Mouse (Mus musculus) liver, embryonic 15.5 days (tissue): Measurements from ENCODE around the gene Pde4b. TPM values are rescaled to one million over a fixed set of nuclear protein-coding genes. Genes with fewer than 3 reads are reported as not detected.

Experiments
- ATAC-seq: fragments of 200-750 bp; cut with Nextera tagmentation; 2 replicates; pipeline ENCODE4 v1.8.0; 2017; ENCODE audit warnings: moderate number of reproducible peaks, mild to moderate bottlenecking, moderate library complexity; ENCODE audit not compliant: insufficient read depth
- H3K27ac ChIP-seq: fragments of 300-500 bp; sonication (generic); replicated peaks from 2 replicates; pipeline ENCODE4 v1.5.1; 2015; ENCODE audit warnings: mild to moderate bottlenecking, inconsistent platforms
- H3K27me3 ChIP-seq: fragments of 300-500 bp; sonication (generic); 2 replicates; pipeline ENCODE4 v1.6.1; 2015; ENCODE audit warnings: mild to moderate bottlenecking, inconsistent platforms
- H3K36me3 ChIP-seq: fragments of 300-500 bp; sonication (generic); replicated peaks from 2 replicates; pipeline ENCODE4 v1.6.1; 2015; ENCODE audit warnings: moderate library complexity, mild to moderate bottlenecking, inconsistent platforms
- H3K4me1 ChIP-seq: fragments of 300-500 bp; sonication (generic); replicated peaks from 2 replicates; pipeline ENCODE4 v1.6.1; 2015; ENCODE audit warnings: inconsistent platforms
- H3K4me2 ChIP-seq: fragments of 300-500 bp; sonication (generic); 2 replicates; pipeline ENCODE4 v1.6.1; 2015; ENCODE audit warnings: moderate library complexity, mild to moderate bottlenecking, inconsistent platforms
- H3K4me3 ChIP-seq: fragments of 300-500 bp; sonication (generic); replicated peaks from 2 replicates; pipeline ENCODE4 v1.5.1; 2015; ENCODE audit warnings: mild to moderate bottlenecking, inconsistent platforms
- H3K9ac ChIP-seq: fragments of 300-500 bp; sonication (generic); 2 replicates; pipeline ENCODE4 v1.6.1; 2015; ENCODE audit warnings: moderate library complexity, mild to moderate bottlenecking, inconsistent platforms
- H3K9me3 ChIP-seq: fragments of 300-500 bp; sonication (generic); replicated peaks from 2 replicates; pipeline ENCODE4 v1.6.1; 2016; ENCODE audit warnings: inconsistent platforms
- WGBS: fragments of 180-500 bp; shearing (Covaris S2); methylation state at CpG from one replicate; pipeline ENCODE4 v1.1.7; 2015; ENCODE audit warnings: mixed read lengths; ENCODE audit not compliant: insufficient replicate concordance; 5-methylcytosine and 5-hydroxymethylcytosine counted together
- polyA plus RNA-seq: library from polyadenylated mRNA; unstranded; fragments of >200 nt; fragmentation: Nextera tagmentation; extraction: Ambion mirVana; gene quantifications from 2 replicates; pipeline ENCODE4 v1.2.1, GENCODE M21; 2015

Pde4b gene
- polyA plus RNA-seq, 1 experiment from 2014 or later = 2.5 TPM

DNA sequence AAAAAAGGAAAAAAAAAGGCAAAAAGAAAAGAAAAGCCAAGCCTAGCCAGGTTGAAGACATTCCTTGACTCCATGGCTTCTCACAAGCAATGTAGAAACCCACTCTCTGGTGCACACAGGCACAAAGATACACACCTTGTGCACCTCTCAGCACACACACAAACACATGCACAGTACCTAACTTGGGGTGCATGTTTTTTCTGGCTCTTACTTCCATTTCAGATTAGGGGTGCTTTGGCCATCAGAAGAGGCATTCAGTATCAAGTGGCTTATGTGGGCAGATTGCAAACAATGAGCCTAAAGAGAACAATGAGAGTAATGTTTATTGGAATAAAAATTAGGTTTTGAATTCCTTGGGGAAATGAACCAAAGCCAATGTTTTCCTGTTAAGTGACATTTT, 166.7 kb downstream of the Pde4b start:
- Histone ChIP-seq H3K27ac (no peak overlapping the region), H3K9me3 (no peaks in the 10 kb centered on the region), H3K4me2 (no peak overlapping the region), H3K4me1 (no peaks in the 10 kb centered on the region), H3K36me3 (no peaks in the 10 kb centered on the region), H3K9ac (no peak overlapping the region), H3K27me3 (no peaks in the 10 kb centered on the region), H3K4me3 (no peak overlapping the region)
- ATAC-seq = no peak

DNA sequence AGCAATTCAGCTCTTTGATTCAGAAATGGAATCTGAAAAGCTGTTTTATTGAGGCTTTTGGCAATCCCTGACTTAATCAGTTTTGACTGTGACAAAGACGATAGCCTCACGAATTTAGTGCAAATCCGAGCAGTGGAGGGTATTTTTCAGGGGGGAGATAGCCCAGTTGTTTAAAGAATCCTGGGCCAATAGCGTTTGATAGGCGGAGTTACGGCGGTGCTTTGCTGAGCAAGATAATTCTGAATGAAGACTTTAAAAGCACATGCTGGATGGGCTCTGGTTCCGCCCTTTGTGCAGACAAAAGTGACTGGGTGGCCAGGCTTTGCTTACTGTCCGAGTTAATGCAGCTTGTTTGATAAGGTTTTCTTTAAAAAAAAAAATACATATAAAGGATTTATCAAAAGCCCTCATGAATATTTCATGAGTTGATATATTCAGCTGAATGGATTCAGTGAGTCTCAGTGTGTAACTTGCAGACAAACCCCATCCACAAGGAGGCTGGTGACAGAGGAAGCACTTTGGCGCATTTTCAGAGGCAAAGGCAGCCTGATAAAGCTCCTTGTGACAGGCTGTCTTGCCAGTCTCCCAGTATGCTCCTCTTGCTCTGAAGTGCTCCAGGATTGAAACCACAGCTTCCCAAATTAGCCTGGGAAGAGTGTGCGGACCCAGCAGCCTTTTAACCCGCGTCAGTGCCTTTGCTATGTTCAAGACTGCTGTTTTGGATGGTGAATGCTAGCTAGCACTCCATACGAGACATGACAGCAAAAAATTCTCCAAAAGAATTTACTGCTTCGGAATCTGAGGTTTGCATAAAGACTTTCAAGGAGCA, 167.3 kb downstream of the Pde4b start:
- ATAC-seq = no peak

DNA sequence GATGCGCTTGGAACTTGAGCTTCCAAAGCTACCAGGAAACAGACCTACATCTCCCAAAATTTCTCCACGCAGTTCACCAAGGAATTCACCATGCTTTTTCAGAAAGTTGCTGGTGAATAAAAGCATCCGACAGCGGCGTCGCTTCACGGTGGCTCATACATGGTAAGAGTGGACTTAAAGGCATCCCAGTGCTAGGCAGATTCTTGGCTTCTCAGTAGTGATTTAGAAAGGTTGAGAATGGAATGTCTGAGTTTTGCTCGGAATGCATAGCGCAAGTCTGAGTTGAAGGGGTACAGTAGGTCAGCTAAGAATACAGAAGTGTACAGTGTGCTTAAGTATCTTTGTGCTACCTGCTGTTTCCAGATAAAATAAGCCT, 167.9 kb downstream of the Pde4b start:
- no peak overlapping the region for H3K4me3 ChIP-seq
- no peak overlapping the region for H3K4me2 ChIP-seq
- H3K27ac ChIP-seq = no peak overlapping the region
- H3K36me3 ChIP-seq = no peaks in the 10 kb centered on the region
- ATAC-seq = no peak
- WGBS = 59% methylated on average over 9 of the region's 9 CpGs
- H3K27me3 ChIP-seq = no peaks in the 10 kb centered on the region
- no peaks in the 10 kb centered on the region for H3K9me3 ChIP-seq
- H3K4me1 ChIP-seq = no peaks in the 10 kb centered on the region
- no peak overlapping the region for H3K9ac ChIP-seq

More for the DNA sequence above, 167.3 kb downstream of the Pde4b start:
- H3K4me2 ChIP-seq = no peak overlapping the region; the same call in 1 of the 2 replicates
- no peak overlapping the region for H3K4me3 ChIP-seq
- H3K27ac ChIP-seq = no peak overlapping the region
- no peaks in the 10 kb centered on the region for H3K36me3 ChIP-seq
- WGBS = 10% methylated on average over 15 of the region's 15 CpGs
- no peaks in the 10 kb centered on the region for H3K27me3 ChIP-seq
- H3K9ac ChIP-seq = no peak overlapping the region
- no peaks in the 10 kb centered on the region for H3K9me3 ChIP-seq
- H3K4me1 ChIP-seq = no peaks in the 10 kb centered on the region

DNA sequence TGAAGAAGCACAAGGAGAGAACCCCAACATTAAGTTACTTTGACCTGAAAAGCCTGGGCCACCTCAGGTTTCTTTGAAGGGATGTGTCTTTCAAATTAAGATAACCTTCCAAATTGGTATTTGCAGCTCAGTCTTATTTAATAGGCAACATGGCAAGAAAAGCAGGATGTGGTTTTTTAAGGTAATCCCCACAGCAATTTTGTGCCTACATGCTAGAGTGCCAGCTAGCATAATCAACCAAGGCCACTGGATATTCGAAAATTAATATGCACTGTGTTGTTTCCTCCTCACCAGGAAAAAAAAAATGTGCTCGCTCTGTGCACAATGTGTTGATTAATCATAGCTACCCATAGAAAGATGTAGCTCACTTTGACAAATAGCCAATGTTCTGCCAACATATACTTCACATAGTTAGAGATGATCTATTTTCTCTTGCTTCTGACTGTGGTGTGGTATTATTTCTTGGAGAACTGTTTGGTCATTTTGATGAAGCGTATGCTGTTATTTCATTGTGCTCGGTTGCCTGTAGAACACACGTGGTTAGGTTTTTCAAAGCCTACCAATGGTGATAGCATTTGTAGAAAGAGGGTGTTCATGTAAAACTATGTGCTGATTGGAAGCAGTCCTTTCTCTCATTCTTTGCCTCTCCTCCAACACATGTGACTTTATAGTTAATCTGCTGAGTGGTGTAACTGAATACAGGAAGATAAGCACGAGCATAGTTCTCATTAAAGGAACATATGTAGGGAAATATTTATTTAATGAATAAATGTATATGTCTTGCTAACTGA, 169.0 kb downstream of the Pde4b start:
- Histone ChIP-seq H3K9ac (no peak overlapping the region), H3K36me3 (no peaks in the 10 kb centered on the region), H3K27me3 (no peaks in the 10 kb centered on the region), H3K9me3 (no peaks in the 10 kb centered on the region), H3K4me1 (no peaks in the 10 kb centered on the region), H3K4me3 (no peak overlapping the region), H3K27ac (no peak overlapping the region), H3K4me2 (no peak overlapping the region)
- WGBS = 66% methylated on average over 6 of the region's 6 CpGs
- ATAC-seq = no peak

DNA sequence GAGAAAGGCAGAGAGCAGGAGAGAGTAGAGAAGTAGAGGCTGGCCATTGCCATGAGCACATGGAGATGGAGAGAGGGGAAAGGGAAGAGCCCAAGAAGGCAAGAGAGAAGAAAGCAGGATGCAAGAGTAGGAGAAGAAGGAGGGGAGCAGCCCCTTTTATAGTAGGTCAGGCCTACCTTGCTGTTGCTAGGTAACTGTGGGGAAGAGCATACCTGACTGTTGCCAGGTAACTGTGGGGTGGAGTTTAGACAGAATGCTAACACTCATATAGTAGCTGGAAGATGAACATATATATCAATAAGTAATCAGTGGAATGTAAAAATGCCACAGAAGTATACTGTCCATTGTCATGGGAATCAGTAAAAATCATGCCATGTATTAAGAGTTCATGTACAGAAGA, 172.9 kb downstream of the Pde4b start:
- ATAC-seq = no peak
- H3K9ac ChIP-seq = no peak overlapping the region
- H3K27me3 ChIP-seq = no peaks in the 10 kb centered on the region
- H3K4me3 ChIP-seq = no peak overlapping the region
- H3K9me3 ChIP-seq = no peaks in the 10 kb centered on the region
- no peaks in the 10 kb centered on the region for H3K36me3 ChIP-seq
- H3K4me1 ChIP-seq = no peaks in the 10 kb centered on the region
- H3K27ac ChIP-seq = no peak overlapping the region
- H3K4me2 ChIP-seq = no peak overlapping the region

DNA sequence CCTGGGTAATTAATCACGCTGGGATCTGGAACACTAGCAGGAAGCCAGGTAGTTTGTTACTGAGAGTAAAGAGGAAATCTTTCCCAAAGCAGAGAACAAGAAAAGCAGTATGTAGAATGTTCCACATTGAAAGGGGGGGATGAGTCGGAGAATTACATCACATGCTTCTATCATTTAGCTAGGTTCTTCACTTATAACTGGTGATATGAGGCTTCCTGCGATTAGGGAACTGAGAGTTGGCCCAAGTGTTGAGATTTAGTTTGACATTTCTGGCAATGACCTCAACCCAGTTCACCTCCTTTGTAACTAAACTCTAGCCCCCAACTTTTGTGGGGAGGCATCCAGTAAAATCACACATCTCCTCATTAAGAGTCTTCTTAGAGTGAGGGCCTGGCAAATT, 185.0 kb downstream of the Pde4b start:
- H3K27me3 ChIP-seq = no peaks in the 10 kb centered on the region
- no peak for ATAC-seq
- 49% methylated on average over 3 of the region's 3 CpGs for WGBS

DNA sequence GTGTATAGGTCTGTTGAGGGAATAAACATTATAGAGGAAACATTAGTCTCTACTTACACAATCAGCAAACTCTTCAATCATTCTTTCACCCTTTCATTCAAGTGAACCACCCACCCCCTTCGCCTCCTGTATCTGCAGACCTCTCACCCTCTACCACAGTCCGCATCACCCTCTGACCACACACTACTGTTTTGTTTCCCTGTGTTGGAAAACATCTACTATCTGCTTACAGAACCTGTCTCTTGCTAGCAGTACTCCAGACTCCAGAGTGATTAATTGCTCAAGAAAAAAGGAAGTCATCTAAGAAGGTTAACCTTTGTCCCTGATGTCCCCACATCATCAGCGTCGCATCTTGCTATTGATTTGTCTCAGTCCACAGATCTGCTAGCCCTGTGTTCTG, 185.4 kb downstream of the Pde4b start:
- no peak overlapping the region for H3K4me3 ChIP-seq
- no peaks in the 10 kb centered on the region for H3K9me3 ChIP-seq
- no peaks in the 10 kb centered on the region for H3K4me1 ChIP-seq
- no peaks in the 10 kb centered on the region for H3K36me3 ChIP-seq
- ATAC-seq = no peak
- H3K27ac ChIP-seq = no peak overlapping the region
- no peaks in the 10 kb centered on the region for H3K27me3 ChIP-seq
- H3K4me2 ChIP-seq = no peak overlapping the region
- WGBS = 49% methylated on average over 4 of the region's 4 CpGs
- no peak overlapping the region for H3K9ac ChIP-seq

More for the DNA sequence above, 185.0 kb downstream of the Pde4b start:
- Histone ChIP-seq H3K27ac (no peak overlapping the region), H3K4me3 (no peak overlapping the region), H3K4me2 (no peak overlapping the region), H3K9me3 (no peaks in the 10 kb centered on the region), H3K36me3 (no peaks in the 10 kb centered on the region), H3K9ac (no peak overlapping the region), H3K4me1 (no peaks in the 10 kb centered on the region)

DNA sequence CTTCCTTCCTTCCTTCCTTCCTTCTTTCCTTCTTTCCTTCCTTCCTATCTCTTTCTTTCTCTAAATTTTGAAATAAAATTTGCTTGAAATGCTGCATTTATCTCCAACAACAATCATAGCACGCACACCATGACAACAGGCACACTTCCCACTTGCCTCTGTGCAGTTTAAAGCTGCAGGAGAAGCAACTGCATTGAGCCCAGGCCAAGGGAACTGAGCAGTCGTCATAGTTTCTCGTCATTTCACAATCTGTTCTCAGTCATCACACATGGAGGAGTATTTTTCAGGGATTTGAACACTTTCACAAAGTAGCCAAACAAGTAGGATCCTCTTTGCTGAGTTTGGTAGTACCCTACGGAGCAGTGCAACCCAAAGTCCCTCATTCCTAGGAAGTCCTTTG, 188.4 kb downstream of the Pde4b start:
- no peak for ATAC-seq
- no peaks in the 10 kb centered on the region for H3K36me3 ChIP-seq
- H3K4me2 ChIP-seq = no peak overlapping the region
- no peak overlapping the region for H3K9ac ChIP-seq
- 47% methylated on average over 4 of the region's 4 CpGs for whole genome bisulfite sequencing
- no peak overlapping the region for H3K27ac ChIP-seq
- no peaks in the 10 kb centered on the region for H3K27me3 ChIP-seq
- H3K4me3 ChIP-seq = no peak overlapping the region
- no peaks in the 10 kb centered on the region for H3K9me3 ChIP-seq
- H3K4me1 ChIP-seq = no peaks in the 10 kb centered on the region

DNA sequence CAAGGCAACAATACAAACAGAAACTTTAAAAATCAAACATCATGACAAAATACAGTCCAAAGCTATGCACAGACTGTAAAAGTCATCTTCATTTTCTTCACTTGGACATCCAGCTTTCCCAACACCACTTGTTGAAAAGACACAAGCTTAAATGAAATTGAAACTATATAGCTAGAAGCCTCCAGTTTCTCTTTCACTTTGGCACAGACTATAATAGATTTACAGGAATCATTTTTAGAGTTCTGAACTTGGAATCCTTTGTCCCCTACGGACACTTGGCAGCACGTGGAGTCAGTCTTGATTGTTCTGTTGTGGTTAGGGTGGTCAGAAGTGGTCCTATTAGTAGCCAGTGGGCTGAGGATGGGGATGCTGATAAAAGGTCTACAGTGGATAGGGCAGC, 191.6 kb downstream of the Pde4b start:
- Histone ChIP-seq H3K27me3 (no peaks in the 10 kb centered on the region), H3K9ac (no peak overlapping the region), H3K36me3 (no peaks in the 10 kb centered on the region), H3K4me3 (no peak overlapping the region), H3K4me2 (no peak overlapping the region), H3K9me3 (no peaks in the 10 kb centered on the region), H3K4me1 (no peaks in the 10 kb centered on the region), H3K27ac (no peak overlapping the region)
- ATAC-seq = no peak
- 36% methylated on average over 2 of the region's 2 CpGs for WGBS

DNA sequence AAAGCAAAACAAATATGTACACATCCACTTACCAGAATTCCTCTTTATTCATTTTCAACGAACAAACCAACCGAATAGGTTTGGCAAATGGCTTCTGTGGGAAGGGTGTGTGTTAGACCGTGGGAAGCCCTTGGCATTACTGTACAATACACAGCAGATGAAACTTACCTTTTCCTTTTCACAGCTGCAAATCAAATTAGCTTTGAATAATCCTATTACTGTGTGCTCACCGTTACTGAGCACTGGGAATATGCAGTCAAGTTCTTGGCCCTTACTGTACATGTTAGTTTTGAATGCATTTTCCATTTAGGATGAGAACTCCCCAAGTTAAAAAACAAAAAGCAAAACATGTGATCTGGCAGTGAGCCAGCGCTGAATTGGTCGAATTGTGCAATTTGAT, 199.8 kb downstream of the Pde4b start:
- WGBS = 69% methylated on average over 6 of the region's 6 CpGs
- Histone ChIP-seq H3K4me2 (no peak overlapping the region), H3K9ac (no peak overlapping the region), H3K36me3 (no peaks in the 10 kb centered on the region), H3K9me3 (no peaks in the 10 kb centered on the region), H3K27me3 (no peaks in the 10 kb centered on the region), H3K4me1 (no peaks in the 10 kb centered on the region), H3K27ac (no peak overlapping the region), H3K4me3 (no peak overlapping the region)
- no peak for ATAC-seq

DNA sequence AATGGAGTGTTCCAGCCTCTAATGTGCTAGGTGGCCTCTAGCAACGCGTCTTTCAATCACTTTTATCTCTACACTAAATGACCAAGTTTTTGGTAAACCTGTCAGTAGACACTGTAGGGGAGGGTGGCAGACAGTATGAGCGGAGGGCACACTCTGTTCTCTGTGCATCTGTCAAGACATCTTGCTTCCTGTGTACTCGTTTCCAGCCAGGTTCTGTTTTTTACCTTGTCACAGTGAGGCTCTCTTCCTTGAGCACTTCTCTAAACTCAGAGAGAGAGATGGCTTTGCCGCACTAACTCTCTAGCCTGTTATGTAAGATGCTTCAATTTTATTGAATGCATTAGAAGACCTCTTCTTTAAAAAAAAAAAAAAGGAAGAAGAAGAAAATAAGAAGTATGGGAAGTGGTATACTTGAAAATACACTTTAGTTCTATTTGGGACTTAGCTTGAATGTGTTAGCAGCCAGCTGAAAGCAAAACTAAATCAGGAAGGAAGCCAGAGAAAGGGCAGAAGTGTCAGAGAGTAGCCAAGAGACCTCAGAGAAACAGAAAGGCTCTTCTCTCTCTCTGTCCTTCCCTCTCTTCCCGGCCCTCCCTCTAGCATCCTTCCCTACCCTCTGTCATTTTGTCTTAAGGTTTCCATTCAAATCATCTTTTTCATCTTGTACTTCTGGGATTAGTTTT, 202.8 kb downstream of the Pde4b start:
- 22% methylated on average over 6 of the region's 6 CpGs for WGBS
- Histone ChIP-seq H3K4me2 (no peak overlapping the region), H3K27ac (no peak overlapping the region), H3K27me3 (no peaks in the 10 kb centered on the region), H3K4me1 (no peaks in the 10 kb centered on the region), H3K4me3 (no peak overlapping the region), H3K36me3 (no peaks in the 10 kb centered on the region), H3K9ac (no peak overlapping the region), H3K9me3 (no peaks in the 10 kb centered on the region)
- no peak for ATAC-seq
